12 mouse cellular contexts compared by ENCODE assay signal in the genomic region with DNA sequence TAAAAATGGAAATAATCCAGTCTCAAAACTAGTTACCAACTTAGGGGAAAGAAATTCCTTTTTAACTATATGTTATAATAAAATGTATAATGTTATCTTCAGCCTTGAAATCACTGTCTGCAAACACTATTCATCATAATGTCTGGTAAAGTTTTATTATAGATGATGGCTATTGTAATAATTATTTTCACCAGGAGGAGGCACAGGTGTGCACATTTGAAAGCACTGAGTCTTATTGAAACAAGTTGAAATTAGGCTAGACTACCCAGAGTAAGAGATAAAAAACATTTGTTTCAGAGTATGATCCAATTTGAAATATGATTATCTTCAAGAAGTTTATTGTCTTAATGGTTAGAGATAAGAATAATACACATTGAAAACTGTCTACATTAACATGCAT.
DNase-seq lines count a peak whose midpoint lies in the region; ATAC-seq and TF ChIP-seq lines count a peak whose summit lies in the region.
"Had no signal": no experiment of that assay in that cellular context is flagged by ENCODE, and none has a peak within 500 bp of the region (broad histone marks: within the 10 kb centered on the region; RNA-seq: fewer than 3 reads in every experiment).

No protein-coding gene starts in this region.

- H3K9ac ChIP-seq in hindbrain, postnatal 0 days (replicated peaks; ENCODE audit: low read length), result no peak overlapping the region
- H3K9ac ChIP-seq in midbrain, embryonic 14.5 days (replicated peaks; ENCODE audit: low read length), result no peak overlapping the region
- H3K9ac ChIP-seq: hindbrain, embryonic 14.5 days had no signal

- H3K36me3 ChIP-seq in hindbrain, postnatal 0 days (ENCODE audit: insufficient read depth, low read length), result no peaks in the 10 kb centered on the region
- H3K36me3 ChIP-seq in hindbrain, embryonic 10.5 days, result peaks cover 6% of the 10 kb centered on the region; the same call in 1 of the 2 replicates
- H3K36me3 ChIP-seq in midbrain, embryonic 14.5 days (ENCODE audit: control insufficient read depth, insufficient read depth, low read length), result no peaks in the 10 kb centered on the region
- peaks cover 4% of the 10 kb centered on the region; the same call in 1 of the 2 replicates for H3K36me3 ChIP-seq in midbrain, embryonic 10.5 days
- H3K36me3 ChIP-seq in E14TG2a.4 (ENCODE audit: insufficient read depth, low read length), result no peaks in the 10 kb centered on the region

- no peak for DNase-seq in hindbrain, postnatal 0 days (ENCODE audit: low spot score)
- no peak for DNase-seq in hindbrain, embryonic 10.5 days (ENCODE audit: low spot score)
- peak; percentile 23 for DNase-seq in midbrain, embryonic 14.5 days
- DNase-seq in midbrain, embryonic 10.5 days (ENCODE audit: low spot score), result no peak
- no peak for DNase-seq in MN1 (ENCODE audit: low spot score)
- DNase-seq: kidney, postnatal 25 days had no signal

- peak; percentile 38 for TF ChIP-seq CTCF in hindbrain, postnatal 0 days (IDR thresholded peaks at IDR 0.05; ENCODE audit: low read depth)
- peak; percentile 32 for TF ChIP-seq CTCF in E14TG2a.4 (conservative IDR thresholded peaks at IDR 0.05; ENCODE audit: low read length)

- no peaks in the 10 kb centered on the region for H3K9me3 ChIP-seq in hindbrain, postnatal 0 days (ENCODE audit: low read length)
- 0 out of 2 replicates have a peak, but pooled peaks cover 3% of the 10 kb centered on the region for H3K9me3 ChIP-seq in hindbrain, embryonic 10.5 days
- H3K9me3 ChIP-seq in midbrain, embryonic 14.5 days (ENCODE audit: control insufficient read depth, low read length), result no peaks in the 10 kb centered on the region
- 0 out of 2 replicates have a peak, but pooled peaks cover 7% of the 10 kb centered on the region for H3K9me3 ChIP-seq in midbrain, embryonic 10.5 days (replicated peaks)
- peaks cover 6% of the 10 kb centered on the region for H3K9me3 ChIP-seq in E14TG2a.4 (ENCODE audit: low read length)
- H3K9me3 ChIP-seq: heart, embryonic 10.5 days had no signal

- H3K27me3 ChIP-seq in hindbrain, postnatal 0 days (ENCODE audit: insufficient read depth, low read length), result no peaks in the 10 kb centered on the region
- no peaks in the 10 kb centered on the region for H3K27me3 ChIP-seq in hindbrain, embryonic 10.5 days (ENCODE audit: insufficient read depth, poor library complexity, severe bottlenecking)
- H3K27me3 ChIP-seq in midbrain, embryonic 14.5 days (ENCODE audit: control insufficient read depth, insufficient read depth, low read length), result no peaks in the 10 kb centered on the region
- H3K27me3 ChIP-seq in midbrain, embryonic 10.5 days (ENCODE audit: low read depth, poor library complexity, severe bottlenecking), result no peaks in the 10 kb centered on the region
- no peaks in the 10 kb centered on the region for H3K27me3 ChIP-seq in E14TG2a.4 (ENCODE audit: insufficient read depth, low read length)

- no peaks in the 10 kb centered on the region for H3K4me1 ChIP-seq in hindbrain, postnatal 0 days (ENCODE audit: insufficient read depth, low read length)
- H3K4me1 ChIP-seq in hindbrain, embryonic 10.5 days (replicated peaks), result no peaks in the 10 kb centered on the region
- no peaks in the 10 kb centered on the region for H3K4me1 ChIP-seq in midbrain, embryonic 14.5 days (ENCODE audit: control insufficient read depth, insufficient read depth, low read length)
- no peaks in the 10 kb centered on the region for H3K4me1 ChIP-seq in midbrain, embryonic 10.5 days
- no peaks in the 10 kb centered on the region for H3K4me1 ChIP-seq in E14TG2a.4 (replicated peaks; ENCODE audit: low read depth, low read length)

- no peak overlapping the region for H3K4me2 ChIP-seq in hindbrain, postnatal 0 days (ENCODE audit: low read depth, low read length)
- no peak overlapping the region for H3K4me2 ChIP-seq in midbrain, embryonic 14.5 days (ENCODE audit: low read length)
- H3K4me2 ChIP-seq: hindbrain, embryonic 14.5 days had no signal

- no peak overlapping the region for H3K27ac ChIP-seq in hindbrain, postnatal 0 days
- H3K27ac ChIP-seq in hindbrain, embryonic 10.5 days, result no peak overlapping the region
- H3K27ac ChIP-seq in midbrain, embryonic 14.5 days (replicated peaks; ENCODE audit: low read depth, low read length), result no peak overlapping the region
- H3K27ac ChIP-seq in midbrain, embryonic 10.5 days (replicated peaks), result no peak overlapping the region
- H3K27ac ChIP-seq: hindbrain, embryonic 14.5 days had no signal

- no peak overlapping the region for H3K4me3 ChIP-seq in hindbrain, postnatal 0 days (ENCODE audit: low read length)
- no peak overlapping the region for H3K4me3 ChIP-seq in hindbrain, embryonic 10.5 days
- H3K4me3 ChIP-seq in midbrain, embryonic 14.5 days (replicated peaks; ENCODE audit: low read depth, low read length), result no peak overlapping the region
- H3K4me3 ChIP-seq in midbrain, embryonic 10.5 days, result no peak overlapping the region
- no peak overlapping the region for H3K4me3 ChIP-seq in E14TG2a.4 (replicated peaks; ENCODE audit: low read length)
- H3K4me3 ChIP-seq: heart, embryonic 10.5 days; myocyte had no signal

- no peak for ATAC-seq in hindbrain, postnatal 0 days
- ATAC-seq in midbrain, embryonic 14.5 days (ENCODE audit: low FRiP score, low TSS enrichment), result no peak
- peak; percentile 47; the same call in 1 of the 2 replicates for ATAC-seq in neutrophil, adult 5-6 weeks (ENCODE audit: extremely low read depth, insufficient number of reproducible peaks, low FRiP score, poor library complexity, severe bottlenecking)
- no peak for ATAC-seq in cerebellum, adult (ENCODE audit: insufficient number of reproducible peaks, low FRiP score, low TSS enrichment)
